Mouse (Mus musculus) liver, embryonic 13.5 days (tissue): Measurements from ENCODE around the gene Esr1. TPM values are rescaled to one million over a fixed set of nuclear protein-coding genes. Genes with fewer than 3 reads are reported as not detected.

Experiments
- ATAC-seq: fragments of 200-750 bp; cut with Nextera tagmentation; 2 replicates; pipeline ENCODE4 v1.8.0; 2017; ENCODE audit warnings: low read depth, mild to moderate bottlenecking, moderate number of reproducible peaks, moderate library complexity
- DNase-seq: peaks from one replicate; pipeline ENCODE4 v3.0.0; 2022
- H3K27ac ChIP-seq: fragments of 300-500 bp; sonication (generic); 2 replicates; pipeline ENCODE4 v1.5.1; 2015; ENCODE audit warnings: moderate library complexity, mild to moderate bottlenecking, inconsistent platforms
- H3K27me3 ChIP-seq: fragments of 300-500 bp; sonication (generic); 2 replicates; pipeline ENCODE4 v1.6.1; 2015; ENCODE audit warnings: mild to moderate bottlenecking, inconsistent platforms
- H3K36me3 ChIP-seq: fragments of 300-500 bp; sonication (generic); 2 replicates; pipeline ENCODE4 v1.6.1; 2015; ENCODE audit warnings: mild to moderate bottlenecking, inconsistent platforms
- H3K4me1 ChIP-seq: fragments of 300-500 bp; sonication (generic); replicated peaks from 2 replicates; pipeline ENCODE4 v1.6.1; 2015; ENCODE audit warnings: inconsistent platforms
- H3K4me2 ChIP-seq: fragments of 300-500 bp; sonication (generic); 2 replicates; pipeline ENCODE4 v1.6.1; 2015; ENCODE audit warnings: inconsistent platforms, mild to moderate bottlenecking, moderate library complexity
- H3K4me3 ChIP-seq: fragments of 300-500 bp; sonication (generic); replicated peaks from 2 replicates; pipeline ENCODE4 v1.5.1; 2015; ENCODE audit warnings: mild to moderate bottlenecking, inconsistent platforms
- H3K9ac ChIP-seq: fragments of 300-500 bp; sonication (generic); 2 replicates; pipeline ENCODE4 v1.6.1; 2015; ENCODE audit warnings: mild to moderate bottlenecking, inconsistent platforms
- H3K9me3 ChIP-seq: fragments of 300-500 bp; sonication (generic); replicated peaks from 2 replicates; pipeline ENCODE4 v1.6.1; 2016; ENCODE audit warnings: inconsistent platforms
- WGBS: fragments of 180-500 bp; shearing (Covaris S2); methylation state at CpG from one replicate; pipeline ENCODE4 v1.1.7; 2015; ENCODE audit not compliant: insufficient replicate concordance; 5-methylcytosine and 5-hydroxymethylcytosine counted together
- polyA plus RNA-seq: library from polyadenylated mRNA; unstranded; fragments of >200 nt; fragmentation: Nextera tagmentation; extraction: Ambion mirVana; gene quantifications from 2 replicates; pipeline ENCODE4 v1.2.1, GENCODE M21; 2015

Esr1 gene
- polyA plus RNA-seq, 1 experiment from 2014 or later: 0.12 TPM

- Histone ChIP-seq H3K9ac (no peak overlapping the region), H3K4me3 (no peak overlapping the region), H3K9me3 (no peaks in the 10 kb centered on the region), H3K27me3 (no peaks in the 10 kb centered on the region), H3K27ac (no peak overlapping the region), H3K4me1 (no peaks in the 10 kb centered on the region), H3K4me2 (no peak overlapping the region), H3K36me3 (no peaks in the 10 kb centered on the region)
- DNase-seq: no peak
- ATAC-seq: no peak
- 59% methylated on average over 8 of the region's 8 CpGs for WGBS
Measured at GRCm38 (mm10) chr10:4875076-4875737, 263.8 kb downstream of the Esr1 start.

- no peaks in the 10 kb centered on the region for H3K27me3 ChIP-seq
- no peaks in the 10 kb centered on the region for H3K9me3 ChIP-seq
- DNase-seq: no peak
- H3K9ac ChIP-seq: no peak overlapping the region
- H3K4me2 ChIP-seq: no peak overlapping the region
- no peaks in the 10 kb centered on the region for H3K4me1 ChIP-seq
- WGBS: 31% methylated on average over 1 of the region's 1 CpGs
- no peaks in the 10 kb centered on the region for H3K36me3 ChIP-seq
- no peak overlapping the region for H3K4me3 ChIP-seq
- H3K27ac ChIP-seq: no peak overlapping the region
- ATAC-seq: no peak
Measured at GRCm38 (mm10) chr10:4881391-4881790, 270.0 kb downstream of the Esr1 start.

GRCm38 (mm10) chr10:4885506-4885905 lies 274.1 kb downstream of the Esr1 start:
- DNase-seq: no peak
- no peaks in the 10 kb centered on the region for H3K27me3 ChIP-seq
- no peak overlapping the region for H3K9ac ChIP-seq
- no peaks in the 10 kb centered on the region for H3K36me3 ChIP-seq
- no peak overlapping the region for H3K27ac ChIP-seq
- no peaks in the 10 kb centered on the region for H3K4me1 ChIP-seq
- H3K4me3 ChIP-seq: no peak overlapping the region
- no peaks in the 10 kb centered on the region for H3K9me3 ChIP-seq
- no peak overlapping the region for H3K4me2 ChIP-seq
- 70% methylated on average over 3 of the region's 3 CpGs for WGBS
- no peak for ATAC-seq

- Histone ChIP-seq H3K27me3 (no peaks in the 10 kb centered on the region), H3K4me2 (no peak overlapping the region), H3K27ac (no peak overlapping the region), H3K4me1 (no peaks in the 10 kb centered on the region), H3K36me3 (no peaks in the 10 kb centered on the region), H3K4me3 (no peak overlapping the region), H3K9ac (no peak overlapping the region), H3K9me3 (no peaks in the 10 kb centered on the region)
- DNase-seq (no peak), ATAC-seq (no peak)
- 68% methylated on average over 8 of the region's 8 CpGs for WGBS
Measured at GRCm38 (mm10) chr10:4885961-4886360, 274.6 kb downstream of the Esr1 start.

- H3K27ac ChIP-seq: no peak overlapping the region
- DNase-seq (no peak), ATAC-seq (no peak)
- no peak overlapping the region for H3K4me2 ChIP-seq
- no peaks in the 10 kb centered on the region for H3K4me1 ChIP-seq
- 30% methylated on average over 1 of the region's 1 CpGs for WGBS
- H3K9ac ChIP-seq: no peak overlapping the region
- no peak overlapping the region for H3K4me3 ChIP-seq
- H3K27me3 ChIP-seq: no peaks in the 10 kb centered on the region
- H3K36me3 ChIP-seq: no peaks in the 10 kb centered on the region
- H3K9me3 ChIP-seq: no peaks in the 10 kb centered on the region
Measured at GRCm38 (mm10) chr10:4893475-4893874, 282.1 kb downstream of the Esr1 start.

- 60% methylated on average over 4 of the region's 4 CpGs for WGBS
- Histone ChIP-seq H3K9me3 (no peaks in the 10 kb centered on the region), H3K4me2 (no peak overlapping the region), H3K4me1 (no peaks in the 10 kb centered on the region), H3K9ac (no peak overlapping the region), H3K36me3 (no peaks in the 10 kb centered on the region), H3K27me3 (no peaks in the 10 kb centered on the region), H3K27ac (no peak overlapping the region), H3K4me3 (no peak overlapping the region)
- DNase-seq (no peak), ATAC-seq (no peak)
Measured at GRCm38 (mm10) chr10:4897789-4898188, 286.4 kb downstream of the Esr1 start.

- WGBS: 40% methylated on average over 7 of the region's 7 CpGs
- H3K27ac ChIP-seq: no peak overlapping the region
- DNase-seq: no peak
Measured at GRCm38 (mm10) chr10:4900324-4900723, 288.9 kb downstream of the Esr1 start.

GRCm38 (mm10) chr10:4909271-4909670 lies 297.9 kb downstream of the Esr1 start:
- Histone ChIP-seq H3K4me3 (no peak overlapping the region), H3K9ac (no peak overlapping the region), H3K4me1 (no peaks in the 10 kb centered on the region), H3K4me2 (no peak overlapping the region), H3K27me3 (no peaks in the 10 kb centered on the region), H3K27ac (no peak overlapping the region), H3K9me3 (no peaks in the 10 kb centered on the region), H3K36me3 (no peaks in the 10 kb centered on the region)
- no peak for DNase-seq
- WGBS: 36% methylated on average over 2 of the region's 2 CpGs
- ATAC-seq: no peak

More at GRCm38 (mm10) chr10:4900324-4900723, 288.9 kb downstream of the Esr1 start:
- H3K4me1 ChIP-seq: no peaks in the 10 kb centered on the region
- no peak overlapping the region for H3K4me3 ChIP-seq
- ATAC-seq: no peak
- H3K36me3 ChIP-seq: no peaks in the 10 kb centered on the region
- H3K4me2 ChIP-seq: no peak overlapping the region
- no peaks in the 10 kb centered on the region for H3K27me3 ChIP-seq
- H3K9ac ChIP-seq: no peak overlapping the region
- H3K9me3 ChIP-seq: no peaks in the 10 kb centered on the region

GRCm38 (mm10) chr10:4910451-4910850 lies 299.1 kb downstream of the Esr1 start:
- H3K27me3 ChIP-seq: no peaks in the 10 kb centered on the region
- ATAC-seq (no peak), DNase-seq (no peak)
- WGBS: 35% methylated on average over 4 of the region's 4 CpGs
- H3K4me2 ChIP-seq: no peak overlapping the region
- no peaks in the 10 kb centered on the region for H3K4me1 ChIP-seq
- no peak overlapping the region for H3K9ac ChIP-seq
- H3K9me3 ChIP-seq: no peaks in the 10 kb centered on the region
- no peaks in the 10 kb centered on the region for H3K36me3 ChIP-seq
- H3K4me3 ChIP-seq: no peak overlapping the region
- H3K27ac ChIP-seq: no peak overlapping the region

- H3K36me3 ChIP-seq: no peaks in the 10 kb centered on the region
- WGBS: 72% methylated on average over 4 of the region's 4 CpGs
- ATAC-seq: no peak
Measured at GRCm38 (mm10) chr10:4919046-4919445, 307.7 kb downstream of the Esr1 start.

GRCm38 (mm10) chr10:4923616-4924015 lies 312.2 kb downstream of the Esr1 start:
- H3K36me3 ChIP-seq: no peaks in the 10 kb centered on the region
- H3K4me3 ChIP-seq: no peak overlapping the region
- no peak for ATAC-seq
- H3K4me2 ChIP-seq: no peak overlapping the region
- H3K27me3 ChIP-seq: no peaks in the 10 kb centered on the region
- H3K9ac ChIP-seq: no peak overlapping the region
- H3K4me1 ChIP-seq: no peaks in the 10 kb centered on the region
- no peaks in the 10 kb centered on the region for H3K9me3 ChIP-seq
- 25% methylated on average over 2 of the region's 2 CpGs for WGBS
- no peak for DNase-seq
- H3K27ac ChIP-seq: no peak overlapping the region

More at GRCm38 (mm10) chr10:4919046-4919445, 307.7 kb downstream of the Esr1 start:
- Histone ChIP-seq H3K9ac (no peak overlapping the region), H3K4me2 (no peak overlapping the region), H3K27me3 (no peaks in the 10 kb centered on the region), H3K9me3 (no peaks in the 10 kb centered on the region), H3K4me1 (no peaks in the 10 kb centered on the region), H3K4me3 (no peak overlapping the region), H3K27ac (no peak overlapping the region)
- no peak for DNase-seq

- Histone ChIP-seq H3K9ac (no peak overlapping the region), H3K4me3 (no peak overlapping the region), H3K4me2 (no peak overlapping the region), H3K9me3 (no peaks in the 10 kb centered on the region), H3K27ac (no peak overlapping the region), H3K27me3 (no peaks in the 10 kb centered on the region), H3K36me3 (no peaks in the 10 kb centered on the region), H3K4me1 (no peaks in the 10 kb centered on the region)
- no peak for ATAC-seq
- DNase-seq: no peak
- WGBS: 63% methylated on average over 2 of the region's 2 CpGs
Measured at GRCm38 (mm10) chr10:4924391-4924790, 313.0 kb downstream of the Esr1 start.
